Mouse (Mus musculus): Measurements from ENCODE around the gene Car8. TPM values are rescaled to one million over a fixed set of nuclear protein-coding genes. Genes with fewer than 3 reads are reported as not detected.
A peak's percentile ranks its signal among the peaks of the same experiment; 100 is the strongest.

The Car8 gene
- polyA plus RNA-seq, 1 experiment from 2014 or later: 40.1 TPM

- WGBS: 87% methylated on average over 5 of the region's 5 CpGs
- Histone ChIP-seq H3K27me3 (replicated peaks; ENCODE audit: control insufficient read depth, insufficient read depth, low read length) (no peaks in the 10 kb centered on the region), H3K4me1 (ENCODE audit: control insufficient read depth, insufficient read depth, low read depth, low read length) (no peaks in the 10 kb centered on the region), H3K9me3 (ENCODE audit: control insufficient read depth, low read length) (no peaks in the 10 kb centered on the region), H3K4me2 (ENCODE audit: low read length) (no peak overlapping the region), H3K27ac (ENCODE audit: low read depth, low read length) (no peak overlapping the region), H3K36me3 (ENCODE audit: control insufficient read depth, insufficient read depth, low read length) (no peaks in the 10 kb centered on the region), H3K9ac (ENCODE audit: low read depth, low read length) (no peak overlapping the region), H3K4me3 (ENCODE audit: low read length) (no peak overlapping the region)
- ATAC-seq: no peak
These were observed 7.5 kb downstream of the Car8 start for GRCm38 (mm10) chr4:8231291-8231871.

GRCm38 (mm10) chr4:8229661-8230298, 9.1 kb downstream of the Car8 start:
- WGBS: 51% methylated on average over 3 of the region's 3 CpGs
- peak; percentile 28; the same call in 1 of the 2 replicates for ATAC-seq
- Histone ChIP-seq H3K9me3 (ENCODE audit: control insufficient read depth, low read length) (no peaks in the 10 kb centered on the region), H3K4me1 (ENCODE audit: control insufficient read depth, insufficient read depth, low read depth, low read length) (no peaks in the 10 kb centered on the region), H3K4me2 (ENCODE audit: low read length) (no peak overlapping the region), H3K27ac (ENCODE audit: low read depth, low read length) (no peak overlapping the region), H3K36me3 (ENCODE audit: control insufficient read depth, insufficient read depth, low read length) (no peaks in the 10 kb centered on the region), H3K27me3 (replicated peaks; ENCODE audit: control insufficient read depth, insufficient read depth, low read length) (no peaks in the 10 kb centered on the region), H3K4me3 (ENCODE audit: low read length) (no peak overlapping the region), H3K9ac (ENCODE audit: low read depth, low read length) (no peak overlapping the region)

- H3K4me2 ChIP-seq (ENCODE audit: low read length): no peak overlapping the region
- no peak overlapping the region for H3K4me3 ChIP-seq (ENCODE audit: low read length)
- no peak overlapping the region for H3K9ac ChIP-seq (ENCODE audit: low read depth, low read length)
- no peaks in the 10 kb centered on the region for H3K36me3 ChIP-seq (ENCODE audit: control insufficient read depth, insufficient read depth, low read length)
- no peak for ATAC-seq
- WGBS: 89% methylated on average over 8 of the region's 8 CpGs
- no peak overlapping the region for H3K27ac ChIP-seq (ENCODE audit: low read depth, low read length)
- no peaks in the 10 kb centered on the region for H3K27me3 ChIP-seq (replicated peaks; ENCODE audit: control insufficient read depth, insufficient read depth, low read length)
- no peaks in the 10 kb centered on the region for H3K9me3 ChIP-seq (ENCODE audit: control insufficient read depth, low read length)
- no peaks in the 10 kb centered on the region for H3K4me1 ChIP-seq (ENCODE audit: control insufficient read depth, insufficient read depth, low read depth, low read length)
These were observed 19.9 kb downstream of the Car8 start for GRCm38 (mm10) chr4:8218941-8219340.

- ATAC-seq: no peak
- WGBS: 79% methylated on average over 3 of the region's 3 CpGs
- Histone ChIP-seq H3K9me3 (ENCODE audit: control insufficient read depth, low read length) (no peaks in the 10 kb centered on the region), H3K4me1 (ENCODE audit: control insufficient read depth, insufficient read depth, low read depth, low read length) (no peaks in the 10 kb centered on the region), H3K36me3 (ENCODE audit: control insufficient read depth, insufficient read depth, low read length) (no peaks in the 10 kb centered on the region), H3K4me3 (ENCODE audit: low read length) (no peak overlapping the region), H3K9ac (ENCODE audit: low read depth, low read length) (no peak overlapping the region), H3K4me2 (ENCODE audit: low read length) (no peak overlapping the region), H3K27ac (ENCODE audit: low read depth, low read length) (no peak overlapping the region), H3K27me3 (replicated peaks; ENCODE audit: control insufficient read depth, insufficient read depth, low read length) (no peaks in the 10 kb centered on the region)
These were observed 20.8 kb downstream of the Car8 start for GRCm38 (mm10) chr4:8218004-8218403.

- no peaks in the 10 kb centered on the region for H3K27me3 ChIP-seq (replicated peaks; ENCODE audit: control insufficient read depth, insufficient read depth, low read length)
- H3K9ac ChIP-seq (ENCODE audit: low read depth, low read length): no peak overlapping the region
- H3K4me1 ChIP-seq (ENCODE audit: control insufficient read depth, insufficient read depth, low read depth, low read length): no peaks in the 10 kb centered on the region
- H3K4me3 ChIP-seq (ENCODE audit: low read length): no peak overlapping the region
- no peaks in the 10 kb centered on the region for H3K9me3 ChIP-seq (ENCODE audit: control insufficient read depth, low read length)
- ATAC-seq: no peak
- H3K36me3 ChIP-seq (ENCODE audit: control insufficient read depth, insufficient read depth, low read length): no peaks in the 10 kb centered on the region
- H3K27ac ChIP-seq (ENCODE audit: low read depth, low read length): no peak overlapping the region
- H3K4me2 ChIP-seq (ENCODE audit: low read length): no peak overlapping the region
- WGBS: 84% methylated on average over 5 of the region's 5 CpGs
These were observed 21.6 kb downstream of the Car8 start for GRCm38 (mm10) chr4:8217272-8217671.

- Histone ChIP-seq H3K9ac (ENCODE audit: low read depth, low read length) (no peak overlapping the region), H3K4me1 (ENCODE audit: control insufficient read depth, insufficient read depth, low read depth, low read length) (no peaks in the 10 kb centered on the region), H3K36me3 (ENCODE audit: control insufficient read depth, insufficient read depth, low read length) (no peaks in the 10 kb centered on the region), H3K9me3 (ENCODE audit: control insufficient read depth, low read length) (no peaks in the 10 kb centered on the region), H3K4me3 (ENCODE audit: low read length) (no peak overlapping the region), H3K27me3 (replicated peaks; ENCODE audit: control insufficient read depth, insufficient read depth, low read length) (no peaks in the 10 kb centered on the region), H3K27ac (ENCODE audit: low read depth, low read length) (no peak overlapping the region), H3K4me2 (ENCODE audit: low read length) (no peak overlapping the region)
- ATAC-seq: no peak
- WGBS: 48% methylated on average over 6 of the region's 6 CpGs
These were observed 22.3 kb downstream of the Car8 start for GRCm38 (mm10) chr4:8216551-8216950.

GRCm38 (mm10) chr4:8213661-8214060, 25.2 kb downstream of the Car8 start:
- no peaks in the 10 kb centered on the region for H3K9me3 ChIP-seq (ENCODE audit: control insufficient read depth, low read length)
- H3K4me3 ChIP-seq (ENCODE audit: low read length): no peak overlapping the region
- H3K4me2 ChIP-seq (ENCODE audit: low read length): no peak overlapping the region
- H3K36me3 ChIP-seq (ENCODE audit: control insufficient read depth, insufficient read depth, low read length): no peaks in the 10 kb centered on the region
- H3K9ac ChIP-seq (ENCODE audit: low read depth, low read length): no peak overlapping the region
- ATAC-seq: no peak
- H3K27me3 ChIP-seq (replicated peaks; ENCODE audit: control insufficient read depth, insufficient read depth, low read length): no peaks in the 10 kb centered on the region
- H3K27ac ChIP-seq (ENCODE audit: low read depth, low read length): no peak overlapping the region
- 89% methylated on average over 2 of the region's 2 CpGs for WGBS
- H3K4me1 ChIP-seq (ENCODE audit: control insufficient read depth, insufficient read depth, low read depth, low read length): no peaks in the 10 kb centered on the region

GRCm38 (mm10) chr4:8212873-8213569, 25.8 kb downstream of the Car8 start:
- Histone ChIP-seq H3K9me3 (ENCODE audit: control insufficient read depth, low read length) (no peaks in the 10 kb centered on the region), H3K4me3 (ENCODE audit: low read length) (no peak overlapping the region)

GRCm38 (mm10) chr4:8210452-8210851, 28.4 kb downstream of the Car8 start:
- no peak for ATAC-seq
- no peaks in the 10 kb centered on the region for H3K36me3 ChIP-seq (ENCODE audit: control insufficient read depth, insufficient read depth, low read length)
- no peak overlapping the region for H3K27ac ChIP-seq (ENCODE audit: low read depth, low read length)
- no peak overlapping the region for H3K9ac ChIP-seq (ENCODE audit: low read depth, low read length)
- H3K4me1 ChIP-seq (ENCODE audit: control insufficient read depth, insufficient read depth, low read depth, low read length): no peaks in the 10 kb centered on the region
- H3K4me3 ChIP-seq (ENCODE audit: low read length): no peak overlapping the region
- H3K27me3 ChIP-seq (replicated peaks; ENCODE audit: control insufficient read depth, insufficient read depth, low read length): no peaks in the 10 kb centered on the region
- 98% methylated on average over 2 of the region's 2 CpGs for WGBS
- H3K4me2 ChIP-seq (ENCODE audit: low read length): no peak overlapping the region
- H3K9me3 ChIP-seq (ENCODE audit: control insufficient read depth, low read length): no peaks in the 10 kb centered on the region

More at GRCm38 (mm10) chr4:8212873-8213569, 25.8 kb downstream of the Car8 start:
- no peak overlapping the region for H3K27ac ChIP-seq (ENCODE audit: low read depth, low read length)
- 78% methylated on average over 8 of the region's 8 CpGs for WGBS
- ATAC-seq: no peak
- no peaks in the 10 kb centered on the region for H3K36me3 ChIP-seq (ENCODE audit: control insufficient read depth, insufficient read depth, low read length)
- no peaks in the 10 kb centered on the region for H3K4me1 ChIP-seq (ENCODE audit: control insufficient read depth, insufficient read depth, low read depth, low read length)
- no peak overlapping the region for H3K4me2 ChIP-seq (ENCODE audit: low read length)
- no peak overlapping the region for H3K9ac ChIP-seq (ENCODE audit: low read depth, low read length)
- H3K27me3 ChIP-seq (replicated peaks; ENCODE audit: control insufficient read depth, insufficient read depth, low read length): no peaks in the 10 kb centered on the region

Data from hindbrain, embryonic 16.5 days (tissue).